Mouse (Mus musculus) gastrocnemius, adult 2 months (tissue): ENCODE measurements around the gene 4933427D14Rik. TPM values are rescaled to one million over a fixed set of nuclear protein-coding genes. Genes with fewer than 3 reads are reported as not detected.

Source experiments
- DNase-seq: peaks from one replicate; pipeline ENCODE4 v3.0.0; 2022
- H3K27ac ChIP-seq: fragments of 200-600 bp; 2 replicates; pipeline ENCODE4 v1.8.1; 2022; ENCODE audit warnings: mild to moderate bottlenecking
- H3K4me3 ChIP-seq: fragments of 200-600 bp; 2 replicates; pipeline ENCODE4 v1.8.1; 2022; ENCODE audit warnings: mild to moderate bottlenecking, moderate library complexity
- CTCF ChIP-seq: fragments of 200-600 bp; IDR thresholded peaks from 2 replicates; pipeline ENCODE4 v1.8.1; 2022; ENCODE audit warnings: antibody characterized with exemption, mild to moderate bottlenecking, moderate library complexity
- intact Hi-C: fragments of 180-260 bp; cut with DNase I; formaldehyde crosslinking; loops from one replicate; pipeline ENCODE4 v1.15.1; 2025
- total RNA-seq, 2 experiments: library from RNA; stranded (reverse); gene quantifications; 2 replicates each; pipeline ENCODE4 v1.2.3; 2021

4933427D14Rik gene
- total RNA-seq, 2 experiments from 2014 or later: 2.0 to 2.6 TPM

- H3K4me3 ChIP-seq: no peak overlapping the region
- intact Hi-C loops: no loop called here
- TF ChIP-seq CTCF: no peak
- no peak overlapping the region for H3K27ac ChIP-seq
- DNase-seq: no peak
Measured at GRCm38 (mm10) chr11:72223414-72223813, 16.2 kb upstream of the 4933427D14Rik start.

DNA sequence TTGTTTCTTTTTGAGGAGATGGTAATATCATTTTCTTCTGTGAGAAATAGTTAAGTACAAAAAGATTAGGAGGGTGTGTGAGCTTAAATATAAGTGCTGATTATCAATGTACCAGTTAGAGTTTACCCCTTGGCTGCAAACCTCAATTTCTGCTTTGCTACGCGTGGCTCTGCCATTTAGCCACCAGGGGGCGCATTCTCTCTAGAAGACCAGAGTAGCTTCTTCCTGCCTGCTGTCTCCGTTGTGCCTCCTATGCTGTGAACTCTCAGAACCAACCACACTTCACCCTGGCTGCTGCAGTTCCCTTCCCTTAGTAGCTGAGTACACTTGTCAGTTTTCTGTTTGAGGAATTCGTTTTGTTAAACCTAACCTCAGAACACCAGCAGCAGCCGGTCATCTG, 14.0 kb upstream of the 4933427D14Rik start:
- intact Hi-C loops: no loop called here
- Histone ChIP-seq H3K4me3 (no peak overlapping the region), H3K27ac (no peak overlapping the region)
- TF ChIP-seq CTCF: peak; percentile 94
- peak; percentile 79 for DNase-seq

DNA sequence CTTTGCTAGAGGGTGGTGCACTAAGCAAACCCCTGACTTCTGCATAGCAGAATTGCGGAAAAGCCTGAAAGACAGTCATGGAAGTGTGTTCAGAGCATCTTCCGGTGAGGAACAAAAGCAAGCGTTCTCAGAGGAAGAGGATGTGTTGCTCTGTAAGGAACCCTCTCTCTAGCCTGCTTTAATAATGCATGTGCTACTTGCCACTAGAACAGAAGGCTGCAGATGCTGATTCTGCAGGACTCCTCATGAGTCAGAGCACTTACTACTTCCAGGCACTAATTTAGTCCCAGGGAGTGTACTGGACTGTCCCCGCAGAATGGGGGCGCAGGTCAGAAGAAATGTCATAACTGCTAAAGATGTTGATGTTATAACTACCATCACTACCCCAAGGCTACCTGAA, 9.9 kb upstream of the 4933427D14Rik start:
- no peak for DNase-seq
- TF ChIP-seq CTCF: no peak
- intact Hi-C loops: no loop called here
- Histone ChIP-seq H3K27ac (no peak overlapping the region), H3K4me3 (no peak overlapping the region)

GRCm38 (mm10) chr11:72215410-72215797, 8.1 kb upstream of the 4933427D14Rik start, which contains the start of gene Med31:
Med31 (minus strand) TSS chr11:72215592.
- intact Hi-C loops: no loop called here
- DNase-seq: peak; percentile 89
- Histone ChIP-seq H3K4me3 (peak within 1 kb of the TSS; percentile 83), H3K27ac (peak within 1 kb of the TSS; percentile 97)
- TF ChIP-seq CTCF: no peak

GRCm38 (mm10) chr11:72214591-72215409, 7.5 kb upstream of the 4933427D14Rik start:
- TF ChIP-seq CTCF: no peak; the same call in 1 of the 2 replicates
- peak overlapping the region; percentile 83 for H3K4me3 ChIP-seq
- DNase-seq: peak; percentile 95
- intact Hi-C loops: no loop called here
- peak overlapping the region; percentile 97 for H3K27ac ChIP-seq

GRCm38 (mm10) chr11:72207834-72208377, 647 bp upstream of the 4933427D14Rik start:
- no peak for DNase-seq
- peak overlapping the region; percentile 72 for H3K4me3 ChIP-seq
- no peak for TF ChIP-seq CTCF
- intact Hi-C loops: loop anchor here (2.0 to 5.0 kb wide), 2 partner anchors 71 to 156 kb away; no protein-coding TSS in a partner anchor
- H3K27ac ChIP-seq: peak overlapping the region; percentile 83

GRCm38 (mm10) chr11:72206341-72207203, 687 bp downstream of the 4933427D14Rik start, which contains the start of gene Gm43951:
Gm43951 (minus strand) TSS chr11:72206840.
- DNase-seq: peak; percentile 31
- TF ChIP-seq CTCF: peak; percentile 2; the same call in 1 of the 2 replicates
- intact Hi-C loops: loop anchor here (2.0 to 5.0 kb wide), 2 partner anchors 70 to 154 kb away; no protein-coding TSS in a partner anchor
- peak within 1 kb of the TSS; percentile 72 for H3K4me3 ChIP-seq
- peak within 1 kb of the TSS; percentile 83 for H3K27ac ChIP-seq

DNA sequence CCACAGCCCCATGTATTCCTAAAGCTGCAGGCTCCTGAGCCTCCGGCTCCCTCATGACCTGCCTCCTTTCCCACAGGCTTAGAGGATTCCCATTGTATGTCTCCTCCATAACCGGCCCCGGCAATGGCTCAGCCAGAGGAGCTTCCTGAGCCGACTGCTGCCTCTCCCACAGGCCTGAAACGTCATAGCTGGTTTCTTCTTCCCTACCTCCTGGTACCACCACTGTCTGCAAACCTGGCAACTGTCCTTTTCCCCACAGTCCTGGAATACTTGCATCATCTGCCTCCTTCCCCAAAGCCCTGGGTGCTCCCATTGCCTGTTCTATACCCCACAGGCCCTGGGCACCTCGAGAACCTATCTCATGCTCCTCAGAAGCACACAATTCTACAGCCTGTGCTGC, 2.0 kb downstream of the 4933427D14Rik start:
- Histone ChIP-seq H3K4me3 (no peak overlapping the region), H3K27ac (no peak overlapping the region)
- no peak for TF ChIP-seq CTCF
- intact Hi-C loops: loop anchor here (5.0 kb wide), 1 partner anchor 153 kb away; no protein-coding TSS in a partner anchor
- no peak for DNase-seq

DNA sequence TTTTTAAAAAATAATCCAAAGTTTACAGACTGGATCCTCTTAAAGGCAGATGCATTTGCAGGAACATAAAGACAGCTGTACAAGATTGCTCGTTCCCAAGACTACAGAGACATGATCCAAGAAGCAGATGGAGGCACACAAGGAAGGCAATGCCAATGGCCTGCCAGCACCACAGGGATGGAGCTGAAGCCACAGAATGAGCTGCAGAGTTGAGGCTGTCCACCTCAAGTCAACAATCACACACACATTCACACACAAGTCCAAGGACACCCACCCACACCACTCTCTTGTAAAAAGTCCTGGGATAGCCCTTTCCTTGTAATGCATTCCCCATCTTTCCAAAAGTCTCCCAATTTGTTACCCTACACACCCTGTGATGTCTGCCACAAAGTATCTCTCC, 3.8 kb downstream of the 4933427D14Rik start:
- intact Hi-C loops: no loop called here
- TF ChIP-seq CTCF: no peak
- no peak overlapping the region for H3K4me3 ChIP-seq
- H3K27ac ChIP-seq: no peak overlapping the region
- no peak for DNase-seq

GRCm38 (mm10) chr11:72196506-72196905, 10.8 kb downstream of the 4933427D14Rik start:
- no peak for DNase-seq
- TF ChIP-seq CTCF: no peak
- Histone ChIP-seq H3K4me3 (no peak overlapping the region), H3K27ac (no peak overlapping the region)
- intact Hi-C loops: no loop called here

DNA sequence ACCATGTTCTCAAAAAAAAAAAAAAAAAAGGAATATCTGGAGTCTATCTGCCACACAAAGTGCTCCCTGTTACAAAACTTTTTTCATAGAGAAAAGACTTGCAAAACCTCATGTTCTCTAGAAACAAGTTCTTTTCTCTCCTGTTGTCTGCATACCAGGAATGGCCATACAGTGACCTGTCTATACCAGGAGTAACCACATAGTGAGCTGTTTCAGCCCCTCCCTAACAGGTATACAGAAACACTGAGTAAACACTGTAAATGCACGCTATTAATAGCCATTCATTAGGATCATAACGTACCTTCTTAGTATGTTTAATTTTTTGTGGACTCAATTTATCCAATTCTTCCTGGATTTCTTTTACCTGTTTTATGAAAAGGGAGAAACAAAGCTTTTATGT, 13.0 kb downstream of the 4933427D14Rik start:
- intact Hi-C loops: no loop called here
- no peak for DNase-seq
- H3K4me3 ChIP-seq: no peak overlapping the region
- no peak overlapping the region for H3K27ac ChIP-seq
- TF ChIP-seq CTCF: no peak

DNA sequence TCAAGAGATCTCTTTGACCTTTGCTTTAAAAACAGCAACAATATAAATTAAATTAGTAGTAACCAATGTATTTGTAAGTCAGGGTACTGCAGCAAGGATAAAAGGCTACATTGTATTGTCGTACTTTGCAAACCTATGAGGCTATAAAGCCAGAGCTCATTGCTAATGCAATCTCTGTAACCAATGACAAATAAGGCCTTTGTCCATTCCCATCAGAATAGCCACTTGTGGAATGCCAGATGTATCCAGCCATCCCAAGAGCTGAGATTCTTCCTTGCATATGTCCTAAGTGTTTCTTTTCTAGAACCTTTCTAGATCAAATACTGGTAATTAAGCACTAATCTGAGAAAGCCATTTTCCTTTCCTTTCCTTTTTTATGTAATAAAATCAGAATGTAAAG, 16.4 kb downstream of the 4933427D14Rik start:
- no peak for DNase-seq
- intact Hi-C loops: no loop called here
- no peak overlapping the region for H3K27ac ChIP-seq
- no peak for TF ChIP-seq CTCF
- H3K4me3 ChIP-seq: no peak overlapping the region
